Mouse (Mus musculus) liver (tissue): ENCODE results near the gene Rbm12.
A peak's percentile ranks its signal among the peaks of the same experiment; 100 is the strongest.

ENCODE experiments used
- DNase-seq: peaks from one replicate; pipeline ENCODE4 v3.0.0-alpha.2; 2020; ENCODE audit warnings: mixed read lengths

The Rbm12 gene

GRCm38 (mm10) chr2:156079183-156079560 is 32.6 kb downstream of the Rbm12 start:
- DNase-seq = no peak

- no peak for DNase-seq
Measured at GRCm38 (mm10) chr2:156078421-156079182, 33.2 kb downstream of the Rbm12 start.

- no peak for DNase-seq
Measured at GRCm38 (mm10) chr2:156077461-156077860, 34.3 kb downstream of the Rbm12 start.

- DNase-seq = no peak
Measured at GRCm38 (mm10) chr2:156073725-156074124, 38.1 kb downstream of the Rbm12 start.

- DNase-seq = no peak
Measured at GRCm38 (mm10) chr2:156071236-156071635, 40.5 kb downstream of the Rbm12 start.

DNA sequence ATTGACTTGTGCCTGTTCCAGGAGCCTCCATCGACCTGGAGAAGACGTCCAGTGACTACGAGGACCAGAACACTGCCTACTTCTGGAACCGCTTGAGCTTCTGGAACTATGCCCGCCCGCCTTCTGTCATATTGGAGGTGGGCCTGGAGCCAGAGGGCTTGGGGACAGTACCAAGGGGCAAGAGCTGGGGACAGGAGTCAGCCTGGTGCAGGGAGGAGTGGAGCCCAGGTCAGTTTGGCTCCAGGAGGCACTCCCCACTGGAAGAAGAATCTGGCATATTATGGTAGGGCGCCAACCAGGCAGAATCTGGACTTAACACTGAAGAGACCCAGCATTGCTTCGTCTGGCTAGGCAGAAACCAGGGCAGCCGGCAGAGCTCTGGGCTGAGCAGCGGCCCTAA is 43.9 kb downstream of the Rbm12 start:
- no peak for DNase-seq

DNA sequence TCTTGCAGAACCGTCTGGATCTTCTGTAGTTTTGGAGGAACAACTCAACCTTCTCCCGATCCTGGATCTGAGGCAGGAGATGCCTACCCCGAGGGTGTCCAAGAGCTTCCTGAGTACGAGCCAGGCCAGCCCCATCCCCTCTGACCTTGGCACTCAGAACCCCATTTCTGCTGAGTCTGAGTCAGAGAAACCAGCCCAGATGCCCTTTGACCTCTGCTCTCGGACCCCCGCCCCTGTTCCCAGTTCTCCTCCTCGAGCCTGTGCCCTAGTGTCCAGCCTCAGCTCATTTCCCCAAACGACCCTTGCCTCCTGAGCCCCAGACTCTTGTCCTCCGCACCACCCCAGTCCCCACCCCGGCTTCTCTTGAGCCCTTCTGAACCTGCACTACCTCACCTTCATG is 45.7 kb downstream of the Rbm12 start:
- DNase-seq = no peak

GRCm38 (mm10) chr2:156065099-156066041 is 46.4 kb downstream of the Rbm12 start, which contains the start of gene Spag4:
TSS of gene Spag4 (plus strand) at chr2:156065175.
- DNase-seq = peak; percentile 89

DNA sequence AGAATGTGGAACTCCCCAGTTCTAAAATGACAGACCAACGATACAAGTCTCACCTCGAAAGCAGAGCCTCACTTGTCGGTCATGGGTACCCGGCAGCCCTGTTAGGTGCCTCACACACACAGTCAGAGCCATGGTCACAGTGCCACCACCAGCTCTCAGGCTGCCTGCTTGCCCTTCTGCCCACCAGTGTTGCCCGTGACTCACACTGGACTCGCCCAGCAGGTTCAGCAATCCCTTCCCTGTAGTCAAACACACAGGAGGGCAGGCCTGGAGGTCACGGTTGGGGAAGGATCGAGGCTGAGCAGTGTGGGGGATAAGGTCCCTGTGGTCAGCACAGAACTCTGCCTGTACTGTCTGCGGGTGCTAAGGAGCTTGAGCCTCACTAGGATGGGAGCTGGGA is 59.0 kb downstream of the Rbm12 start, which contains the start of gene Fer1l4:
Gene Fer1l4, minus strand, starts transcription at position 132 of the 400 bp plus-strand sequence.
- no peak for DNase-seq

DNA sequence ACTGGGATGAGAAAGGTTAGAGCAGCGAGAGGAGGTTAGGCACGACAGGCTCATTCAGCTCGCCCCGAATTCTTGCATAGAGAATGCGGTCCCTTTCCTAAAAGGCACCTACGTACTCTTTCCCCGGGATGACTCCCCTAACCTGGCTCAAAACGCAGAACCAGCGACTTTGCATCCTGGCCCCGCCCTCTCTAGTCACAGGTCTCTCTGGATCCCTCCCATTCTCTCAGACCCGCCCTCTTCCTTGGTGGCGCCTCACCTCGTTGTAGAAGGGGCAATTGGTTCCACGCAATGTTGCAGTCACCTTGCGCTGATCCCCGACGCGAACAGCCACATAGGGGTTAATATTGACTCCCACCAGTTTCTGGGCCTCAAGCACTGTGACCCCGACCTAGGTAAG is 63.8 kb downstream of the Rbm12 start:
- peak; percentile 21 for DNase-seq

- DNase-seq = no peak
Measured at GRCm38 (mm10) chr2:156042903-156043302, 68.9 kb downstream of the Rbm12 start.
